Mouse (Mus musculus) cerebellum, adult 11 months (tissue): ENCODE measurements at regions not wholly inside any gene's neighbourhood (a gene's known extent, or its start where the extent isn't known, plus 50 kb on each side); places are given as distances from the start of the nearest gene placed in this dataset.

Experiments
- DNase-seq: peaks from one replicate; pipeline ENCODE4 v3.0.0; 2022

- DNase-seq: no peak
Measured at GRCm38 (mm10) chr11:113187407-113187806, 405.4 kb downstream of the Sox9 start.

DNA sequence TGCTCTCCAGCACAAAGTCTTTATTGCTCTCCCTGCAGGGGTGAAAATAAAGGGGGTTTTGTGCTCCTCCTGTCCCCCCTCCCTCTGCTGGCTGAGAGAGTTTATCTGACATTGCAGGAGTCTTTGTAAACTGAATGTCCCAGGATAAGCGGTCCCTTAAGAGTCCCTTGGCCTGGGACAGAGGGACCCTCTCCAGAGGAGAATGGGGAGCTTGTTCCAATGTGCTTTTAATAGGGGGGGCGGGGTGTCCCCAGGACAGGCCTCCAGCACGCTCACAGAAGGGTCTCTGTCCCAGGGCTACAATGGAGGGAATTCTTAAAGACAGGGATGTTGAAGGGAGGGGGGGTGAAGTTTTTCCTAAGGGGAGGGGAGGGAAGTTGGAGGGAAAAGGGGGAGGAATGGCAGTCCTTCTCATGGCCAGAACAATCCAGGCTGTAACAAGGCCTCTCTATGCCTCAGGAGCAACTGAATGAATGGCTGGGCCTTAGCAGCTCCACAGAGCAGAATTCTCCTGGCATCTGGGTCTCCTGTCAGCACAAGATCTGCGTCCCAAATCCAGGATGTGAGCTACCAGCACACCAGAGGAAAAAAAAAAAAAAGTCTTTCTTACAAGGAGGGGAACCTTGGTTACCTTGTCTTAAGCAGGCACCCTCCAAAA lies 406.4 kb downstream of the Sox9 start:
- DNase-seq: no peak

DNA sequence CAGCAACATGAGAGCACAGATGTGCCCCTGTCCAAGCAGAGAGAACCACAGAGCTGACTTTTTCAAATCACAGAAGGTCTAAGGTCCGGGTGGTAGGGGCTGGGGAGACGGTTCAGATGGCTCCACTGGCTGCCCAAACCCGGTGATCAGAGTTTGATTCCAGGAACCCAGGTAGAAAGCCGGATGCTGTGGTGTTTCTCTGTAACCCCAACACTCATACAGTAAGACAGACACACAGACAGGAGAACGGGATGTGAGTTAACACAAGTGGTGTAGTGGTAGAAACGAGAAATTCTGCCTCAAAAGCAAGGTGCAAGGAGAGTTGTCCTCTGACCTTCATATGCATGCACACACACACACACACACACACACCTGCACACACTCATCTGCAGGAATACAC lies 408.0 kb downstream of the Sox9 start:
- no peak for DNase-seq

DNA sequence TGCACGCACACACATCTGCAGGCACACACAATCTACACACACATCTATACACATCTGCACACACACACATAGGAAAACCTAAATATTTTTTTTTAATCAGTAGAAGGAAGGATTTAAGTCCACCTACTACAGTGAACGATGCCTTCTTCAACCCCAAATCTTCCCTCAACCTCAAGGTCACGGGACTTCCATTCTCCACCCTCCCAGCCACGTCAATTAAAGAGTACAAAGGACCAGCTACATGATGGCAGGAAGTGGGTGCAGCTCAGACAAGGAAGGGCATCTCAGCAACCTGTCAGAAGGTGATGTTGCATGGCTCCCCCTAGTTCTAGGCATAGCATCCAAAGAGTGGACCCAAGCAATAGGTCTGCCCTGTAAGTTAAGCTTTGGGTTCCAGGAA lies 408.5 kb downstream of the Sox9 start:
- no peak for DNase-seq

DNA sequence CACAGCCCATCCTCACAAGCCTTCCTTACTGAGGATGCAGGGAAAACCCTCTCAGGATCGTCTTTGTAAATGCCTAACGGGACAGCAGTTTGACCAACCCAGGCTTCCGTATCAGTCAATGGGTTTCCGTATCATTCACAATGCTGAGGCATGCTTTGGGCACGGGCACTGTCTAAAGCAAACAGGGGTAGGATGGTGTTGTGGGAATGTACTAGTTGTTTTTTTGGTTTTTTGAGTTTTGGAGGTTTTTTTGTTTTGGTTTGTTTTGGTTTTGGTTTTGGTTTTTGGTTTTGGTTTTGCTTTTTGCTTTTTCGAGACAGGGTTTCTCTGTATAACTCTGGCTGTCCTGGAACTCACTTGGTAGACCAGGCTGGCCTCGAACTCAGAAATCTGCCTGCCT lies 409.0 kb downstream of the Sox9 start:
- no peak for DNase-seq

- DNase-seq: peak; percentile 41
Measured at GRCm38 (mm10) chr11:113192086-113192856, 410.2 kb downstream of the Sox9 start.

GRCm38 (mm10) chr11:113194144-113194827 lies 412.3 kb downstream of the Sox9 start:
- no peak for DNase-seq
